Mouse (Mus musculus): Measurements from ENCODE around the gene Dab2ip. TPM values are rescaled to one million over a fixed set of nuclear protein-coding genes. Genes with fewer than 3 reads are reported as not detected.

The Dab2ip gene
- total RNA-seq, 1 experiment from 2014 or later, result 16.9 TPM

GRCm38 (mm10) chr2:35549191-35549590 is 8.9 kb upstream of the Dab2ip start:
- no peak for ATAC-seq (replicated peaks in 1 of 2; ENCODE audit: insufficient read depth in 1 of 2, low FRiP score in 2 of 2, low TSS enrichment in 1 of 2, low read depth in 1 of 2, poor library complexity in 2 of 2, severe bottlenecking in 2 of 2)

GRCm38 (mm10) chr2:35550097-35550496 is 8.0 kb upstream of the Dab2ip start:
- no peak for ATAC-seq (replicated peaks in 1 of 2; ENCODE audit: insufficient read depth in 1 of 2, low FRiP score in 2 of 2, low TSS enrichment in 1 of 2, low read depth in 1 of 2, poor library complexity in 2 of 2, severe bottlenecking in 2 of 2)

- no peak for ATAC-seq (replicated peaks in 1 of 2; ENCODE audit: insufficient read depth in 1 of 2, low FRiP score in 2 of 2, low TSS enrichment in 1 of 2, low read depth in 1 of 2, poor library complexity in 2 of 2, severe bottlenecking in 2 of 2)
Observed at GRCm38 (mm10) chr2:35556918-35557486, 1.1 kb upstream of the Dab2ip start.

- ATAC-seq (replicated peaks in 1 of 2; ENCODE audit: insufficient read depth in 1 of 2, low FRiP score in 2 of 2, low TSS enrichment in 1 of 2, low read depth in 1 of 2, poor library complexity in 2 of 2, severe bottlenecking in 2 of 2), result no peak
Observed at GRCm38 (mm10) chr2:35558826-35559550, 922 bp downstream of the Dab2ip start.

GRCm38 (mm10) chr2:35559551-35559835 is 1.4 kb downstream of the Dab2ip start:
- no peak for ATAC-seq (replicated peaks in 1 of 2; ENCODE audit: insufficient read depth in 1 of 2, low FRiP score in 2 of 2, low TSS enrichment in 1 of 2, low read depth in 1 of 2, poor library complexity in 2 of 2, severe bottlenecking in 2 of 2)

GRCm38 (mm10) chr2:35563722-35564121 is 5.7 kb downstream of the Dab2ip start:
- no peak for ATAC-seq (replicated peaks in 1 of 2; ENCODE audit: insufficient read depth in 1 of 2, low FRiP score in 2 of 2, low TSS enrichment in 1 of 2, low read depth in 1 of 2, poor library complexity in 2 of 2, severe bottlenecking in 2 of 2)

GRCm38 (mm10) chr2:35565051-35565836 is 7.2 kb downstream of the Dab2ip start:
- ATAC-seq (replicated peaks in 1 of 2; ENCODE audit: insufficient read depth in 1 of 2, low FRiP score in 2 of 2, low TSS enrichment in 1 of 2, low read depth in 1 of 2, poor library complexity in 2 of 2, severe bottlenecking in 2 of 2), result no peak

- peak; percentile 47 to 50; a peak in 3 of 4 replicates for ATAC-seq (replicated peaks in 1 of 2; ENCODE audit: insufficient read depth in 1 of 2, low FRiP score in 2 of 2, low TSS enrichment in 1 of 2, low read depth in 1 of 2, poor library complexity in 2 of 2, severe bottlenecking in 2 of 2)
Observed at GRCm38 (mm10) chr2:35566957-35567693, 9.1 kb downstream of the Dab2ip start.

- no peak for ATAC-seq (replicated peaks in 1 of 2; ENCODE audit: insufficient read depth in 1 of 2, low FRiP score in 2 of 2, low TSS enrichment in 1 of 2, low read depth in 1 of 2, poor library complexity in 2 of 2, severe bottlenecking in 2 of 2)
Observed at GRCm38 (mm10) chr2:35567694-35568149, 9.7 kb downstream of the Dab2ip start.

GRCm38 (mm10) chr2:35570743-35571142 is 12.7 kb downstream of the Dab2ip start:
- no peak for ATAC-seq (replicated peaks in 1 of 2; ENCODE audit: insufficient read depth in 1 of 2, low FRiP score in 2 of 2, low TSS enrichment in 1 of 2, low read depth in 1 of 2, poor library complexity in 2 of 2, severe bottlenecking in 2 of 2)

- no peak for ATAC-seq (replicated peaks in 1 of 2; ENCODE audit: insufficient read depth in 1 of 2, low FRiP score in 2 of 2, low TSS enrichment in 1 of 2, low read depth in 1 of 2, poor library complexity in 2 of 2, severe bottlenecking in 2 of 2)
Observed at GRCm38 (mm10) chr2:35574643-35575042, 16.6 kb downstream of the Dab2ip start.

- no peak for ATAC-seq (replicated peaks in 1 of 2; ENCODE audit: insufficient read depth in 1 of 2, low FRiP score in 2 of 2, low TSS enrichment in 1 of 2, low read depth in 1 of 2, poor library complexity in 2 of 2, severe bottlenecking in 2 of 2)
Observed at GRCm38 (mm10) chr2:35576675-35577074, 18.6 kb downstream of the Dab2ip start.

GRCm38 (mm10) chr2:35580111-35580510 is 22.0 kb downstream of the Dab2ip start:
- no peak for ATAC-seq (replicated peaks in 1 of 2; ENCODE audit: insufficient read depth in 1 of 2, low FRiP score in 2 of 2, low TSS enrichment in 1 of 2, low read depth in 1 of 2, poor library complexity in 2 of 2, severe bottlenecking in 2 of 2)

- ATAC-seq (replicated peaks in 1 of 2; ENCODE audit: insufficient read depth in 1 of 2, low FRiP score in 2 of 2, low TSS enrichment in 1 of 2, low read depth in 1 of 2, poor library complexity in 2 of 2, severe bottlenecking in 2 of 2), result peak in 1 of 2 experiments; percentile 24; a peak in 1 of 4 replicates
Observed at GRCm38 (mm10) chr2:35581501-35582340, 23.7 kb downstream of the Dab2ip start.

GRCm38 (mm10) chr2:35582341-35582941 is 24.4 kb downstream of the Dab2ip start:
- ATAC-seq (replicated peaks in 1 of 2; ENCODE audit: insufficient read depth in 1 of 2, low FRiP score in 2 of 2, low TSS enrichment in 1 of 2, low read depth in 1 of 2, poor library complexity in 2 of 2, severe bottlenecking in 2 of 2), result no peak

GRCm38 (mm10) chr2:35583406-35583805 is 25.3 kb downstream of the Dab2ip start:
- no peak for ATAC-seq (replicated peaks in 1 of 2; ENCODE audit: insufficient read depth in 1 of 2, low FRiP score in 2 of 2, low TSS enrichment in 1 of 2, low read depth in 1 of 2, poor library complexity in 2 of 2, severe bottlenecking in 2 of 2)

- ATAC-seq (replicated peaks in 1 of 2; ENCODE audit: insufficient read depth in 1 of 2, low FRiP score in 2 of 2, low TSS enrichment in 1 of 2, low read depth in 1 of 2, poor library complexity in 2 of 2, severe bottlenecking in 2 of 2), result no peak
Observed at GRCm38 (mm10) chr2:35584011-35584410, 25.9 kb downstream of the Dab2ip start.
